Mouse (Mus musculus) G1E (cell line): Measurements from ENCODE around the gene Sppl2b. TPM values are rescaled to one million over a fixed set of nuclear protein-coding genes. Genes with fewer than 3 reads are reported as not detected.
"Not testable (repeated sequence)": the region's sequence is repeated elsewhere in the genome, so short reads cannot be mapped to it uniquely, and the experiment has no call there.

Experiments
- ATAC-seq: 2 replicates; pipeline ENCODE4 v1.8.0; 2016; ENCODE audit warnings: mild to moderate bottlenecking; ENCODE audit not compliant: insufficient number of reproducible peaks, poor library complexity, low FRiP score, severe bottlenecking; ENCODE audit errors: extremely low read depth
- DNase-seq: peaks from one replicate; pipeline ENCODE4 v3.0.0; 2012; ENCODE audit warnings: low spot score
- H3K27me3 ChIP-seq: 2 replicates; pipeline ENCODE4 v1.6.1; 2012; ENCODE audit warnings: mild to moderate bottlenecking, low read length, inconsistent platforms; ENCODE audit not compliant: insufficient read depth
- H3K36me3 ChIP-seq: replicated peaks from 2 replicates; pipeline ENCODE3; 2012; ENCODE audit warnings: mild to moderate bottlenecking, inconsistent platforms
- H3K4me1 ChIP-seq: 2 replicates; pipeline ENCODE4 v1.6.1; 2012; ENCODE audit warnings: low read depth, low read length, inconsistent platforms, mixed read lengths; ENCODE audit not compliant: insufficient read depth
- H3K4me3 ChIP-seq: 2 replicates; pipeline ENCODE4 v1.5.1; 2012; ENCODE audit warnings: low read depth, mild to moderate bottlenecking, inconsistent platforms, low read length, moderate library complexity, mixed read lengths
- H3K9me3 ChIP-seq: replicated peaks from 2 replicates; pipeline ENCODE4 v1.6.1; 2012; ENCODE audit warnings: inconsistent platforms
- CTCF ChIP-seq: IDR thresholded peaks from 2 replicates; pipeline ENCODE4 v1.5.1; 2012; ENCODE audit warnings: low read depth, low read length, inconsistent platforms, mixed read lengths
- GATA1 ChIP-seq: IDR thresholded peaks from 2 replicates; pipeline ENCODE4 v1.6.1; 2012; ENCODE audit warnings: borderline replicate concordance, low read length, inconsistent platforms, mixed read lengths
- GATA2 ChIP-seq: IDR thresholded peaks from 2 replicates; pipeline ENCODE4 v1.6.1; 2012; ENCODE audit warnings: low read depth, low read length, inconsistent platforms, borderline replicate concordance
- POLR2AphosphoS5 ChIP-seq: IDR thresholded peaks from 2 replicates; pipeline ENCODE4 v1.6.1; 2012; ENCODE audit warnings: low read depth, low read length, inconsistent platforms; ENCODE audit not compliant: insufficient replicate concordance
- TAL1 ChIP-seq: conservative IDR thresholded peaks from 2 replicates; pipeline ENCODE4 v1.6.1; 2012; ENCODE audit warnings: low read depth, low read length, inconsistent platforms, mixed read lengths
- polyA plus RNA-seq: library from polyadenylated mRNA; stranded (reverse); fragments of >175 nt; gene quantifications from 2 replicates; pipeline ENCODE4 v1.2.3, GENCODE M21; 2012
- total RNA-seq, 2 experiments: library from RNA; stranded (forward) in 1 of 2; stranded (reverse) in 1 of 2; fragments of 200-1000 nt in 1 of 2; fragments of >200 nt in 1 of 2; fragmentation: Nextera tagmentation in 1 of 2; gene quantifications; 2 replicates each; pipeline ENCODE4 v1.2.3; 2014 to 2017

The Sppl2b gene
- total and polyA plus RNA-seq, 3 experiments = 18.0 to 76.6 (median 55.1) TPM

- no peak for TF ChIP-seq GATA1
- no peak for TF ChIP-seq POLR2AphosphoS5
- TF ChIP-seq CTCF = no peak
- no peak for TF ChIP-seq GATA2
- TF ChIP-seq TAL1 = no peak
- peaks cover 43% of the 10 kb centered on the region for H3K4me1 ChIP-seq
- H3K36me3 ChIP-seq = peaks cover 41% of the 10 kb centered on the region
- H3K9me3 ChIP-seq = peaks cover 19% of the 10 kb centered on the region
- H3K27me3 ChIP-seq = peaks cover 38% of the 10 kb centered on the region
- DNase-seq = no peak
- ATAC-seq = no peak
- H3K4me3 ChIP-seq = no peak overlapping the region
Observed at GRCm38 (mm10) chr10:80808985-80809632, 46.0 kb upstream of the Sppl2b start.

GRCm38 (mm10) chr10:80810084-80810483 is 45.0 kb upstream of the Sppl2b start:
- H3K4me3 ChIP-seq = peak overlapping the region; percentile 55; the same call in 1 of the 2 replicates
- H3K36me3 ChIP-seq = peaks cover 31% of the 10 kb centered on the region
- peaks cover 25% of the 10 kb centered on the region for H3K9me3 ChIP-seq
- peaks cover 40% of the 10 kb centered on the region for H3K4me1 ChIP-seq
- peaks cover 40% of the 10 kb centered on the region for H3K27me3 ChIP-seq
- ATAC-seq = no peak
- no peak for DNase-seq
- TF ChIP-seq GATA2 = no peak
- no peak for TF ChIP-seq CTCF
- TF ChIP-seq GATA1 = no peak
- TF ChIP-seq POLR2AphosphoS5 = no peak
- TF ChIP-seq TAL1 = no peak

- Histone ChIP-seq H3K9me3 (peaks cover 11% of the 10 kb centered on the region), H3K27me3 (peaks cover 40% of the 10 kb centered on the region), H3K36me3 (peaks cover 8% of the 10 kb centered on the region), H3K4me1 (peaks cover 26% of the 10 kb centered on the region), H3K4me3 (no peak overlapping the region)
- TF ChIP-seq POLR2AphosphoS5 (no peak), GATA1 (no peak), CTCF (no peak)
- ATAC-seq (no peak), DNase-seq (no peak)
Observed at GRCm38 (mm10) chr10:80812391-80813041, 42.6 kb upstream of the Sppl2b start.

- H3K36me3 ChIP-seq = peaks cover 1% of the 10 kb centered on the region
- peaks cover 11% of the 10 kb centered on the region for H3K9me3 ChIP-seq
- no peak for ATAC-seq
- peaks cover 36% of the 10 kb centered on the region for H3K27me3 ChIP-seq
- DNase-seq = no peak
- H3K4me3 ChIP-seq = no peak within 1 kb of the TSS
- H3K4me1 ChIP-seq = peaks cover 24% of the 10 kb centered on the region
- no peak for TF ChIP-seq GATA1
- no peak for TF ChIP-seq POLR2AphosphoS5
- no peak for TF ChIP-seq GATA2
- no peak for TF ChIP-seq TAL1
- TF ChIP-seq CTCF = no peak
Observed at GRCm38 (mm10) chr10:80813366-80813765, 41.7 kb upstream of the Sppl2b start, which contains the start of gene Jsrp1. TSS of gene Jsrp1 (minus strand) at chr10:80813498.

- DNase-seq (no peak), ATAC-seq (no peak)
- H3K4me1 ChIP-seq = peaks cover 26% of the 10 kb centered on the region
- H3K36me3 ChIP-seq = no peaks in the 10 kb centered on the region
- TF ChIP-seq GATA1 (no peak), POLR2AphosphoS5 (no peak), TAL1 (no peak), GATA2 (no peak), CTCF (no peak)
- H3K4me3 ChIP-seq = no peak overlapping the region
- H3K27me3 ChIP-seq = peaks cover 25% of the 10 kb centered on the region
- H3K9me3 ChIP-seq = peaks cover 11% of the 10 kb centered on the region
Observed at GRCm38 (mm10) chr10:80814800-80815199, 40.3 kb upstream of the Sppl2b start.

GRCm38 (mm10) chr10:80816303-80816702 is 38.8 kb upstream of the Sppl2b start:
- H3K4me3 ChIP-seq, H3K36me3 ChIP-seq, DNase-seq, ATAC-seq: not testable (repeated sequence)
- H3K4me1 ChIP-seq = peaks cover 19% of the 10 kb centered on the region
- peaks cover 11% of the 10 kb centered on the region for H3K9me3 ChIP-seq
- peaks cover 16% of the 10 kb centered on the region for H3K27me3 ChIP-seq
